Mouse (Mus musculus): ENCODE measurements around the gene Mpig6b. TPM values are rescaled to one million over a fixed set of nuclear protein-coding genes. Genes with fewer than 3 reads are reported as not detected.

The Mpig6b gene
- polyA plus RNA-seq, 1 experiment from 2014 or later = 0.56 TPM

GRCm38 (mm10) chr17:35052271-35052798, 13.6 kb downstream of the Mpig6b start:
- no peak for ATAC-seq
- Histone ChIP-seq H3K4me1 (peaks cover 40% of the 10 kb centered on the region), H3K36me3 (ENCODE audit: poor library complexity, severe bottlenecking) (peaks cover 41% of the 10 kb centered on the region), H3K9me3 (replicated peaks) (no peaks in the 10 kb centered on the region), H3K9ac (peak overlapping the region; percentile 80), H3K27ac (peak overlapping the region; percentile 93), H3K4me2 (peak overlapping the region; percentile 72), H3K4me3 (peak overlapping the region; percentile 48), H3K27me3 (no peaks in the 10 kb centered on the region)
- 73% methylated on average over 11 of the region's 12 CpGs for WGBS

- WGBS = 2% methylated on average over 21 of the region's 21 CpGs
- Histone ChIP-seq H3K9me3 (replicated peaks) (no peaks in the 10 kb centered on the region), H3K4me3 (peak overlapping the region; percentile 48), H3K4me2 (peak overlapping the region; percentile 72), H3K27me3 (no peaks in the 10 kb centered on the region), H3K36me3 (ENCODE audit: poor library complexity, severe bottlenecking) (peaks cover 37% of the 10 kb centered on the region), H3K4me1 (peaks cover 47% of the 10 kb centered on the region), H3K9ac (peak overlapping the region; percentile 80), H3K27ac (peak overlapping the region; percentile 93)
- peak; percentile 39 for ATAC-seq
Measured at GRCm38 (mm10) chr17:35051156-35052086, 14.6 kb downstream of the Mpig6b start.

DNA sequence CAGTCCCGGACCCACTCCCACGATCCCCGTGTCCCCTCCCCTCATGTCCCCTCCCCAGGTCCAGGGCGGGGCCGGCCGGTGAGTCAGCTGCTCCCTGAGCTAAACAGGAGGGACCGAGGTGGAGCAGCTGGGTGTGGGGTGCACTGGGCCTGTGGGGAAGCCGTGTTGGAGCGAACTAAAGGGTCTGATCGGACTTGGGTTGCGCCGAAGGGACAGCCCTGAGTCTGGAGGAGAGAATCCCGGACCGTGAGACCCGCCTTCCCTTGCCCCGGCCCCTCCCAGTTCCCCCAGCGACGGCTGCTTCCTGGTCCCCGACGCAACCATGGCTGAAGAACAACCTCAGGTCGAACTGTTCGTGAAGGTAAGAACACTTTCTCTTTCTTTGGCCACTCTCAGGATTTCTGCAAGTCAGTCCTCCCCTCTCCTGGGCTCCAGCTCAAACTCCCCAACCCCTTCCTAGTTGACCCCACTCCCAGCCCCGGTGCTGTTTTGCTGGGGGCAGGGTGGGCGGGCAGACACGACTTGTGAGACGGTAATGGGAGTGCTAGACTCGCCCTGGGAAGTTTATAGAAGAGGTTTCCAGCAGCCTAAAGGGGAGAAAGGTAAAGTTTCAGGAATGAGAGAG, 15.7 kb downstream of the Mpig6b start:
- ATAC-seq = no peak
- Histone ChIP-seq H3K4me3 (peak overlapping the region; percentile 48), H3K27me3 (no peaks in the 10 kb centered on the region), H3K27ac (peak overlapping the region; percentile 90), H3K9me3 (replicated peaks) (no peaks in the 10 kb centered on the region), H3K9ac (peak overlapping the region; percentile 80), H3K4me1 (peaks cover 56% of the 10 kb centered on the region), H3K36me3 (ENCODE audit: poor library complexity, severe bottlenecking) (peaks cover 26% of the 10 kb centered on the region), H3K4me2 (peak overlapping the region; percentile 72)
- WGBS = 1% methylated on average over 27 of the region's 27 CpGs

DNA sequence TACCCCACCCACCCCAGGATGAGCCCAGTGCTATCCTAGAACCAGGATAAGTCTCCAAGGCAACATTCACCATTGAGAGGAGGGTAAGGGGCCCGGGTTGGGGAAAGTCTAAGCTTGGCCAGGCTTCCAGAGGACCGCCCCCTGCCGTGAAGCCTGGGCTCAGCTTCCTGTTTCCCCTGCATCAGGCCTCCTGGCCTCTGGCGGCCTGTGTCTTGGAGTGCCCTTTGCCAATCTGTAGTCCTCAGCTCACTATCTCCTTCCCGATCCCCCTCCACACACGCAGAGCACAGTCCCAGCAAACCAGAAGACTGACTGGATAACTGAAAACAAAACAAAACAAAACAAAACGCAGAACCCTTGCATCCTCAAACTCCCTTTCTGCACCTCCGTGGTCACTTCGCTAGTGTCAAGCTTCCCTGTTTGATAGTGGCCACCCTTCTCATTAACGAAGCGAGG, 16.4 kb downstream of the Mpig6b start, which contains the start of gene Clic1:
Gene Clic1, plus strand, starts transcription at position 406 of the 456 bp plus-strand sequence.
- no peaks in the 10 kb centered on the region for H3K27me3 ChIP-seq
- H3K4me3 ChIP-seq = peak within 1 kb of the TSS; percentile 48
- no peaks in the 10 kb centered on the region for H3K9me3 ChIP-seq (replicated peaks)
- ATAC-seq = 0 out of 2 replicates have a peak, but pooled peaks have one; percentile 2
- H3K36me3 ChIP-seq (ENCODE audit: poor library complexity, severe bottlenecking) = peaks cover 22% of the 10 kb centered on the region
- peak within 1 kb of the TSS; percentile 72 for H3K4me2 ChIP-seq
- H3K27ac ChIP-seq = peak within 1 kb of the TSS; percentile 90
- H3K4me1 ChIP-seq = peaks cover 56% of the 10 kb centered on the region
- under 1% methylated on average over 11 of the region's 11 CpGs for WGBS
- H3K9ac ChIP-seq = peak within 1 kb of the TSS; percentile 80

DNA sequence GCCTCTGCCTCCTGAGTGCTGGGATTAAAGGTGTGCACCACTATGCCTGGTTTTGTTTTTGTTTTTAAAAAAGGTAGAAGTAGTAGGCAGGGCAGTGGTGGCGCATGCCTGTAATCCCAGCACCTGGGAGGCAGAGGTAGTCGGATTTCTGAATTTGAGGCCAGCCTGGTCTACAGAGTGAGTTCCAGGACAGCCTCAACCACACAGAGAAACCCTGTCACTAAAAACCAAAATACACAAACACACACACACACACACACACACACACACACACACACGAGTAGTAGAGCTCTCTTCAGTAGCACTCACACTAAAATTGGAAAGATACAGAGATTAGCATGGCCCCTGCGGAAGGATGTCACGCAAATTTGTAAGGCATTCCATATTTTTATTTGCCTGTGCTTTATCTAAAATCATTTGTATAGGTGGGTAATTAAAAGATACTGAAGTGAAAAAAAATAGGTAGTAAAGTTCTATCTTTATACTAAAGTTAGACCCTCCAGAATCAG, 17.0 kb downstream of the Mpig6b start:
- no peak for ATAC-seq
- H3K4me2 ChIP-seq = peak overlapping the region; percentile 72
- H3K4me3 ChIP-seq = no peak overlapping the region
- H3K4me1 ChIP-seq = peaks cover 56% of the 10 kb centered on the region
- peaks cover 17% of the 10 kb centered on the region for H3K36me3 ChIP-seq (ENCODE audit: poor library complexity, severe bottlenecking)
- H3K9me3 ChIP-seq (replicated peaks) = no peaks in the 10 kb centered on the region
- H3K27ac ChIP-seq = peak overlapping the region; percentile 90; the same call in 1 of the 2 replicates
- WGBS = 80% methylated on average over 5 of the region's 5 CpGs
- H3K27me3 ChIP-seq = no peaks in the 10 kb centered on the region
- no peak overlapping the region for H3K9ac ChIP-seq

DNA sequence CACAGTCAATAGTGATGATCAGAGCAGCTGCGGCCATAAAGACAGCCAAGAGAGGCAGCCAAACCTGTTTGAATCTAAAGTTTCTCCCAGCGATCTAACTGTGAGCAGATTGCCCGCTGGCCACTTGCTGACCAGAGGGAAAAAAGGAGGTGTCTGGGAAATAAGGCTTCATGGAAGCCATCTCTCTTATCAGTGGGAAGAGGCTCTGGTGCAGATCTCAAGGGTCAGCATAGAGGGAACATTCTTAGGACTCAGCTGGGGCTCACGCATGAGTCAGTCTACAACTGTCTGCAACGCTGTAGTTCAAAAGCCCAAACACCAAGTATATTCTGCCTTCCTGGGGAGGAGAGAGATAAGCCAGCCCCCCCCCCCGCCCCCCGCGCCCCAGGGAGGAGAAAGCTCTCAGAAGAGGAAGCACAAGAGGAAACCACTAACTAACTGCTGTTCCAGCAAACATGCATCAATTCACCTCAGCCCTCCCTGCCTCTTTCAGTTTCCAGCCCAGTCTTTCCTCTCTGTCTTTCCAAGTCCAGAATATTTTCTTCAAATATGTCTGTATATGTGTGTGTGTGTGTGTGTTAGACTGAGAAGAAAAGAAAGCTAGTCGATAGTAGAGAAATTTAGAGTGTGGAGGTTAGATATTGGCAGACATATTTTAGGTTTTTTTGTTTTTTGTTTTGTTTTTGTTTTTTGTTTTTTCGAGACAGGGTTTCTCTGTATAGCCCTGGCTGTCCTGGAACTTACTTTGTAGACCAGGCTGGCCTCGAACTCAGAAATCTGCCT, 17.6 kb downstream of the Mpig6b start:
- ATAC-seq = no peak
- Histone ChIP-seq H3K9ac (no peak overlapping the region), H3K4me3 (no peak overlapping the region), H3K9me3 (replicated peaks) (no peaks in the 10 kb centered on the region), H3K4me2 (0 out of 2 replicates have a peak overlapping the region, but pooled peaks have one; percentile 7), H3K4me1 (peaks cover 56% of the 10 kb centered on the region), H3K27ac (peak overlapping the region; percentile 35), H3K27me3 (no peaks in the 10 kb centered on the region), H3K36me3 (ENCODE audit: poor library complexity, severe bottlenecking) (peaks cover 11% of the 10 kb centered on the region)
- WGBS = 47% methylated on average over 11 of the region's 11 CpGs

- Histone ChIP-seq H3K9me3 (replicated peaks) (no peaks in the 10 kb centered on the region), H3K4me1 (peaks cover 56% of the 10 kb centered on the region), H3K9ac (no peak overlapping the region), H3K36me3 (ENCODE audit: poor library complexity, severe bottlenecking) (peaks cover 5% of the 10 kb centered on the region), H3K4me2 (0 out of 2 replicates have a peak overlapping the region, but pooled peaks have one; percentile 7), H3K4me3 (no peak overlapping the region), H3K27me3 (no peaks in the 10 kb centered on the region), H3K27ac (peak overlapping the region; percentile 35)
- ATAC-seq = no peak
- 61% methylated on average over 1 of the region's 1 CpGs for WGBS
Measured at GRCm38 (mm10) chr17:35047688-35048087, 18.3 kb downstream of the Mpig6b start.

DNA sequence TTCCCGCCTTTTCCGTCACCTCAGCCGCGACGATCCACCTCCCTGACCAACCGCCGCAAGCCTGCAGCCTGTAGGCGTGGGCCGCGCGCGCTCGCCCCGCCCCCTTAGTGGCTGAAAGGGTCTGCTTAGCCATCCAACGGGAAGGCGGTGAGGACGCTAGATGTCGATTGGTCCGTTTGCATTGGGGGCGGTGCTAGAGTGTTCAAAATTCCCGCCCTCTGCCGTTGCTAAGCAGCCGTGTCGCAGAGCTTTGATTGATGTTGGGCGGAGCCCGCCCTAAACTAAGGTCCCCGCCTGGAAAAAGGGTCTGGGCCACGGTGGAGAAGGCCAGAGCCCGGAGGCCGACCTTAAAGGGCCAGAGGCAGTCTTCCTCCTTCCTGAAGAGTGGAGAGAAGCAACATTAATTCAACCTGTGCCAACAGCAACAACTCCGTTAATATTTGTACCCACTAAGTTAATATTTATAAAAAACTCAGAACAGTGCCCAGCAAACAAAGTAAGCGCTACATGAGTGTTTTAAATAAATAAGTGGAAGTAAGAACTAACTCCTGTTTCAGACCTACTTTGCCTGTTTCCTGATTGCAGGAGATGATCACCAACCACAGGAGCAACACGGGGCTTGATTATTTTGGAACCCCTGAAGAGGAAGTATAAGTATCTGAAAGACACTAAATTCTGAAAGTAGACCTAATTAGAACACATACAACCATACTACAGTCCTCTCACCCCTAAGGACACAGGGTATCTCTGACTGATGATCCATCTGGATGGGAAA, 19.1 kb downstream of the Mpig6b start, which contains the start of gene Msh5:
Gene Msh5, minus strand, starts transcription at position 65 of the 775 bp plus-strand sequence.
- ATAC-seq = peak; percentile 98
- Histone ChIP-seq H3K27ac (peak within 1 kb of the TSS; percentile 80), H3K36me3 (ENCODE audit: poor library complexity, severe bottlenecking) (no peaks in the 10 kb centered on the region), H3K4me3 (peak within 1 kb of the TSS; percentile 57), H3K9ac (peak within 1 kb of the TSS; percentile 88), H3K9me3 (replicated peaks) (no peaks in the 10 kb centered on the region), H3K27me3 (no peaks in the 10 kb centered on the region), H3K4me2 (peak within 1 kb of the TSS; percentile 97), H3K4me1 (peaks cover 49% of the 10 kb centered on the region)
- 3% methylated on average over 33 of the region's 33 CpGs for WGBS

GRCm38 (mm10) chr17:35045807-35046680, 19.9 kb downstream of the Mpig6b start:
- H3K27ac ChIP-seq = peak overlapping the region; percentile 80
- ATAC-seq = peak; percentile 80
- peaks cover 41% of the 10 kb centered on the region for H3K4me1 ChIP-seq
- peak overlapping the region; percentile 57 for H3K4me3 ChIP-seq
- no peaks in the 10 kb centered on the region for H3K36me3 ChIP-seq (ENCODE audit: poor library complexity, severe bottlenecking)
- no peaks in the 10 kb centered on the region for H3K27me3 ChIP-seq
- H3K4me2 ChIP-seq = peak overlapping the region; percentile 97
- H3K9me3 ChIP-seq (replicated peaks) = no peaks in the 10 kb centered on the region
- WGBS = 8% methylated on average over 37 of the region's 48 CpGs
- peak overlapping the region; percentile 88 for H3K9ac ChIP-seq

All from forebrain, embryonic 13.5 days (tissue).